Mouse (Mus musculus): ENCODE data around the gene Mif4gd. TPM values are rescaled to one million over a fixed set of nuclear protein-coding genes. Genes with fewer than 3 reads are reported as not detected.

The Mif4gd gene
- total RNA-seq (2021) (10 to 100 TPM; 51.3 to 54.7 TPM), polyA plus RNA-seq (2012; rRNA removed) (94.0 and 123 TPM in 2 replicates)
- long read RNA-seq, transcript Mif4gd-201 (6 exons, 1,372 nt), result major isoform, 20 of 39 reads
- long read RNA-seq, partial matches to known transcripts, result 0 of 39 reads
- long read RNA-seq, other reads (novel, unspliced or antisense), result 18 of 39 reads

DNA sequence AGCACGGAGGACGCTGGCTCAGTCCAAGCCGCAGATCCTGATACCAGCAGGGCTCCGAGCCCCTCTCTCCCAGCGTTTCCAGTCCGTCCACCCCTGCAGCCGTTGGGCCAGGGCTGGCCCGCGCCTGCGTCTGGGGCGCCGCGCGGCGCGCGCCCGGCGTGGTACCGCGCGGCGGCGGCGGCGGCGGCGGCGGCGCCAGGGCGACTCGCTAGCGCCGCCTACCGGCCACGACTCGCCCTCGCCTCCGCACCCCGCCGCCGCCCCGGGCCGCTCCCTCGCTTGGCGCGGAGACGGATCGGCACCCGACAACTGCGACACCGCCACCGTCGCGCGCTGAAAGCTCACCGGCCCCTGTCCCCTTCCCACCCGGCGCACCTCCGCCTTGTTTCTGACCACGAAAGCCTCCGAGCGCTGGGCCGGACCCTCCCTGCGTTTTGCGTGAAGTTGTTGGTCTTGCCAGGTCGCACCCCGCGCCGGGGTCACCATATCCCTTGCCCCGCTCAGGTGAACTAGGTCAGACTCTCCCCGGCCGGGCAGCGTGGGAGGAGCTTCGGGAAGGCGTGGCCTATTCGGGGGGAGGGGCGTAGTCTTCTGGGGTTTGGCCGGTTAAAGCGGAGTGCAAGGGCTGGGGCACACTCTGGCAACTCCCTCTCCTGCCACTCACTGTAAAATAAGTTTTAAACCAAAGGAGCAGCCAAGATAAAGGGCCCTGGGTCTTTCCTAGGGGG lies at the start of gene Mif4gd:
TSS of gene Mif4gd (minus strand) at position 560 of the 728 bp plus-strand sequence.
- H3K27ac ChIP-seq, result peak within 1 kb of the TSS; percentile 99
- intact Hi-C loops (cut with DNase I), result loop anchor here (5.0 kb wide), 1 partner anchor 120 kb away; the partner anchor contains the start of gene Nt5c
- H3K27me3 ChIP-seq (ENCODE audit: control insufficient read depth, insufficient read depth, low read length), result no peaks in the 10 kb centered on the region
- no peaks in the 10 kb centered on the region for H3K79me2 ChIP-seq (replicated peaks; ENCODE audit: control insufficient read depth, insufficient read depth, low read length)
- peak within 1 kb of the TSS; percentile 81 for H3K9ac ChIP-seq (ENCODE audit: low read depth, low read length)
- H3K4me1 ChIP-seq (ENCODE audit: control insufficient read depth, insufficient read depth, low read length), result peaks cover 5% of the 10 kb centered on the region
- under 1% methylated on average over 76 of the region's 80 CpGs for WGBS
- H3K36me3 ChIP-seq (ENCODE audit: control insufficient read depth, insufficient read depth, low read length), result no peaks in the 10 kb centered on the region
- H3K4me3 ChIP-seq, result peak within 1 kb of the TSS; percentile 90
- TF ChIP-seq POLR2A (IDR thresholded peaks at IDR 0.05; ENCODE audit: insufficient read depth, low read depth, low read length) (peak; percentile 78), CTCF (IDR thresholded peaks at IDR 0.05) (peak; percentile 64), EP300 (IDR thresholded peaks at IDR 0.05; ENCODE audit: insufficient read depth, low read depth, low read length) (0 out of 2 replicates have a peak, but pooled peaks have one; percentile 48)
- DNase-seq, result peak; percentile 95 to 98

DNA sequence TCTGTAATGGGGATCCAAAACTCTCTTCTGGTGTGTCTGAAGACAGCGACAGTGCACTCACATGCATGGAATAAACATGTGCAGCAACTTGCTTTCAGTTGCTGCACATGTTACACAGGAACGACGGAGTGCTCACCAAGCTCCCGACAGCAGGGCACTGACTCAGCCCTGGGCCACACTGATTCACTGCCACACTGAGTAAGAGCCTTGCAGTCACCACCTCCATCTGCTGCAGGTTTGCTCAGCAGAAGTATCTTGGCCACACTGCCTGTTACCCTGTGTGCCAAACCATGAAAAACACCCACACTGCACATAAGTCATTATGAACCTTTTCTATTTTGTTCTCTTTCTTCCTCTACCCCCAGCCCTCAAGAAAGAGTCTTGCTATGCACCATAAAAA lies 47.6 kb upstream of the Mif4gd start:
- no peaks in the 10 kb centered on the region; the same call in 1 of the 2 replicates for H3K4me1 ChIP-seq (ENCODE audit: control insufficient read depth, insufficient read depth, low read length)
- H3K27ac ChIP-seq, result no peak overlapping the region
- peaks cover 8% of the 10 kb centered on the region for H3K79me2 ChIP-seq (replicated peaks; ENCODE audit: control insufficient read depth, insufficient read depth, low read length)
- TF ChIP-seq POLR2A (IDR thresholded peaks at IDR 0.05; ENCODE audit: insufficient read depth, low read depth, low read length) (no peak), EP300 (IDR thresholded peaks at IDR 0.05; ENCODE audit: insufficient read depth, low read depth, low read length) (no peak), CTCF (IDR thresholded peaks at IDR 0.05) (no peak)
- no peak overlapping the region for H3K9ac ChIP-seq (ENCODE audit: low read depth, low read length)
- no peaks in the 10 kb centered on the region for H3K27me3 ChIP-seq (ENCODE audit: control insufficient read depth, insufficient read depth, low read length)
- H3K36me3 ChIP-seq (ENCODE audit: control insufficient read depth, insufficient read depth, low read length), result no peaks in the 10 kb centered on the region
- no peak for DNase-seq
- intact Hi-C loops (cut with DNase I), result no loop called here
- H3K4me3 ChIP-seq, result no peak overlapping the region
- WGBS, result 90% methylated on average over 4 of the region's 4 CpGs

DNA sequence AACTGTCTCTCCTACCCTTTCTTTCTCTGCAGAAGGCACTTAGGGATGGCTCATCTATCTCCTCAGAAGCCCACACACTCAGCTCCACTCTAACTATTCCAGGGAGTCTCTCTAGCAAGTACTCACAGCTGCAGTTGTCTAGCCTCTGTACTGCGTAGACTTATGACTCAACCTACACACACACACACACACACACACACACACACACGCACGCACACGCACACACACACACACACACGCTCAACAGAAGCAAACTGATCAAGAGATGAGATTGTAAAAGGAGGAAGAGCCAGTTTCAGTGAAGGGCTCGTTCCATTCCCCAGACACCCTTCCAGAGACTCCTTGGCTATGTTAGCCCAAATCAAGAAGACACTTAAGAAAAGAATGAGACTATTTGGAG lies 45.8 kb upstream of the Mif4gd start:
- Histone ChIP-seq H3K4me1 (ENCODE audit: control insufficient read depth, insufficient read depth, low read length) (peaks cover 4% of the 10 kb centered on the region; the same call in 1 of the 2 replicates), H3K4me3 (no peak overlapping the region), H3K79me2 (replicated peaks; ENCODE audit: control insufficient read depth, insufficient read depth, low read length) (peaks cover 6% of the 10 kb centered on the region), H3K36me3 (ENCODE audit: control insufficient read depth, insufficient read depth, low read length) (no peaks in the 10 kb centered on the region; the same call in 1 of the 2 replicates), H3K27me3 (ENCODE audit: control insufficient read depth, insufficient read depth, low read length) (no peaks in the 10 kb centered on the region), H3K27ac (no peak overlapping the region), H3K9ac (ENCODE audit: low read depth, low read length) (no peak overlapping the region)
- TF ChIP-seq CTCF (IDR thresholded peaks at IDR 0.05) (no peak), EP300 (IDR thresholded peaks at IDR 0.05; ENCODE audit: insufficient read depth, low read depth, low read length) (no peak), POLR2A (IDR thresholded peaks at IDR 0.05; ENCODE audit: insufficient read depth, low read depth, low read length) (no peak)
- WGBS, result 67% methylated on average over 6 of the region's 6 CpGs
- intact Hi-C loops (cut with DNase I), result no loop called here
- DNase-seq, result no peak

DNA sequence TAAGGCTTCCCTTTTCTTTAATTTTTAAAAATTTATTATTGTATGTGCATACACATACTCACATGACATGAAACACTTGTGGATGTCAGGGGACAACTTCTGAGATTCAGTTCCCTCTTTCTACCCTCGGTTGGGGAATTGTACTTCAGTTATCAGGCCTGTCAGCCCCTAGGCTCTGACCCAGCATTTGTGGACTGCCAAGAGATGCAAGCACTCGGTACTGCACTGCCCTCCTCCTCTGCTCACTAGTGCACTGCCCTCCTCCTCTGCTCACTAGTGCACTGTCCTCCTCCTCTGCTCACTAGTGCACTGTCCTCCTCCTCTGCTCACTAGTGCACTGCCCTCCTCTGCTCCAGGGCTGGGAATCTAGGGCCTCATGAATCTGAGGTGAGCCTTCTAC lies 41.4 kb upstream of the Mif4gd start:
- Histone ChIP-seq H3K27me3 (ENCODE audit: control insufficient read depth, insufficient read depth, low read length) (no peaks in the 10 kb centered on the region), H3K27ac (no peak overlapping the region; the same call in 1 of the 2 replicates), H3K4me1 (ENCODE audit: control insufficient read depth, insufficient read depth, low read length) (peaks cover 8% of the 10 kb centered on the region), H3K36me3 (ENCODE audit: control insufficient read depth, insufficient read depth, low read length) (no peaks in the 10 kb centered on the region; the same call in 1 of the 2 replicates), H3K4me3 (no peak overlapping the region), H3K9ac (ENCODE audit: low read depth, low read length) (no peak overlapping the region), H3K79me2 (replicated peaks; ENCODE audit: control insufficient read depth, insufficient read depth, low read length) (no peaks in the 10 kb centered on the region; the same call in 1 of the 2 replicates)
- intact Hi-C loops (cut with DNase I), result no loop called here
- no peak for TF ChIP-seq CTCF (IDR thresholded peaks at IDR 0.05)
- TF ChIP-seq EP300 (IDR thresholded peaks at IDR 0.05; ENCODE audit: insufficient read depth, low read depth, low read length), result no peak
- no peak for TF ChIP-seq POLR2A (IDR thresholded peaks at IDR 0.05; ENCODE audit: insufficient read depth, low read depth, low read length)
- WGBS, result 28% methylated on average over 2 of the region's 2 CpGs
- no peak for DNase-seq

DNA sequence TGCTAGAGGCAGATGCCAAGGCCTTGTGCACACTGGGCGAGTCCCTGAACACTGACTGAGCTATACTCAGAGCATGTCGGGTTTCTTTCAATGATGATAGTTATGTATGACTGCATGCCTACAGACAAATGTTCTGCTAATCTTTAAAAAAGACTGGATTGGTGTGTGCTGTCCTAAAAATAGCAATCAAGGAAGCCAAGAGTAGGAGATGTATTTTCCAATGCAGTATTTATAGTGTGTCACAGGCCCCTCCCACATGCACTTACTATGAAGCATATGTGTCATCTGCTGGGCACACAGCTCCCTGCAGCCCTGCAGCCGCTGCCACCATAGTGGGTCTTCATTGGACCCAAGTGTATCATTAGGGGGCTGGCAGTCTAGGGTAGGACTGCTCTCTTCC lies 40.4 kb upstream of the Mif4gd start:
- H3K4me1 ChIP-seq (ENCODE audit: control insufficient read depth, insufficient read depth, low read length), result peaks cover 8% of the 10 kb centered on the region
- TF ChIP-seq POLR2A (IDR thresholded peaks at IDR 0.05; ENCODE audit: insufficient read depth, low read depth, low read length) (no peak), EP300 (IDR thresholded peaks at IDR 0.05; ENCODE audit: insufficient read depth, low read depth, low read length) (no peak), CTCF (IDR thresholded peaks at IDR 0.05) (no peak)
- DNase-seq, result no peak
- 33% methylated on average over 3 of the region's 3 CpGs for WGBS
- H3K79me2 ChIP-seq (replicated peaks; ENCODE audit: control insufficient read depth, insufficient read depth, low read length), result no peaks in the 10 kb centered on the region; the same call in 1 of the 2 replicates
- H3K27ac ChIP-seq, result peak overlapping the region; percentile 52
- no peak overlapping the region for H3K4me3 ChIP-seq
- no peak overlapping the region for H3K9ac ChIP-seq (ENCODE audit: low read depth, low read length)
- intact Hi-C loops (cut with DNase I), result no loop called here
- H3K27me3 ChIP-seq (ENCODE audit: control insufficient read depth, insufficient read depth, low read length), result no peaks in the 10 kb centered on the region
- H3K36me3 ChIP-seq (ENCODE audit: control insufficient read depth, insufficient read depth, low read length), result no peaks in the 10 kb centered on the region; the same call in 1 of the 2 replicates

DNA sequence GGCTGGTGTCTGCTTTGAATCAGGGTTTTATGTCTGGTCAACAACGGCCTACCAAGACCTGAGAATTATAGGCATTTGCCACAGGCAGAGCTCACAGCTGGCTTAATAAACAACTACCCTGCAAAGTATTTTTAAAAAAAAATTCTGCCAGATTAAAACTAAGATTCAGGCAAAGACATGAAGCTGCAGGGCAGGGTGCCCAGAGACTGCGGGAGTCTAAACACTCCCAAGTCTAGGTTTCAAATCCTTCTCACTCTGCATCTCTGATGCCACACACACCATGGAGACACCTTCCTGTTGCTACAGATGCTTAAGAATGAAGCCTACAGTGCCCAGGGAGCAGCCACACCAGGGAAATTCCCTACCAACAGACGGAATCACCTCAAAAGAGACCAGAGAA lies 38.9 kb upstream of the Mif4gd start:
- no peak overlapping the region for H3K4me3 ChIP-seq
- H3K4me1 ChIP-seq (ENCODE audit: control insufficient read depth, insufficient read depth, low read length), result peaks cover 8% of the 10 kb centered on the region
- no peak overlapping the region for H3K9ac ChIP-seq (ENCODE audit: low read depth, low read length)
- no peak overlapping the region for H3K27ac ChIP-seq
- no peaks in the 10 kb centered on the region; the same call in 1 of the 2 replicates for H3K36me3 ChIP-seq (ENCODE audit: control insufficient read depth, insufficient read depth, low read length)
- DNase-seq, result no peak
- H3K79me2 ChIP-seq (replicated peaks; ENCODE audit: control insufficient read depth, insufficient read depth, low read length), result no peaks in the 10 kb centered on the region; the same call in 1 of the 2 replicates
- intact Hi-C loops (cut with DNase I), result no loop called here
- TF ChIP-seq CTCF (IDR thresholded peaks at IDR 0.05), result no peak
- no peak for TF ChIP-seq POLR2A (IDR thresholded peaks at IDR 0.05; ENCODE audit: insufficient read depth, low read depth, low read length)
- TF ChIP-seq EP300 (IDR thresholded peaks at IDR 0.05; ENCODE audit: insufficient read depth, low read depth, low read length), result no peak
- no peaks in the 10 kb centered on the region for H3K27me3 ChIP-seq (ENCODE audit: control insufficient read depth, insufficient read depth, low read length)
- WGBS, result 82% methylated on average over 3 of the region's 3 CpGs
